Mouse (Mus musculus): Measurements from ENCODE around the gene Zmynd10. TPM values are rescaled to one million over a fixed set of nuclear protein-coding genes. Genes with fewer than 3 reads are reported as not detected.

Gene Zmynd10
- polyA plus RNA-seq (2021): 7.3 TPM

GRCm38 (mm10) chr9:107547026-107547425 lies at the start of gene Zmynd10:
Gene Zmynd10, plus strand, starts transcription at chr9:107547298.
- DNase-seq (ENCODE audit: low read depth, low spot score): no peak
- ChIA-PET POLR2A (interaction anchor here (0.8 to 0.9 kb wide), 2 partner anchors 9 to 10 kb away, joined by 4 read pairs; no protein-coding TSS in a partner anchor), CTCF (no interaction called here)
- in situ Hi-C loops (cut with MboI; ENCODE audit: low pct_unique_long_range_greater_than_20kb): loop anchor here (25.0 kb wide), 1 partner anchor 860 kb away; the partner anchor contains the start of gene Tex264
- no peaks in the 10 kb centered on the region for H3K27me3 ChIP-seq
- TF ChIP-seq CTCF (IDR thresholded peaks at IDR 0.05): no peak
- peak; percentile 47 for ATAC-seq

DNA sequence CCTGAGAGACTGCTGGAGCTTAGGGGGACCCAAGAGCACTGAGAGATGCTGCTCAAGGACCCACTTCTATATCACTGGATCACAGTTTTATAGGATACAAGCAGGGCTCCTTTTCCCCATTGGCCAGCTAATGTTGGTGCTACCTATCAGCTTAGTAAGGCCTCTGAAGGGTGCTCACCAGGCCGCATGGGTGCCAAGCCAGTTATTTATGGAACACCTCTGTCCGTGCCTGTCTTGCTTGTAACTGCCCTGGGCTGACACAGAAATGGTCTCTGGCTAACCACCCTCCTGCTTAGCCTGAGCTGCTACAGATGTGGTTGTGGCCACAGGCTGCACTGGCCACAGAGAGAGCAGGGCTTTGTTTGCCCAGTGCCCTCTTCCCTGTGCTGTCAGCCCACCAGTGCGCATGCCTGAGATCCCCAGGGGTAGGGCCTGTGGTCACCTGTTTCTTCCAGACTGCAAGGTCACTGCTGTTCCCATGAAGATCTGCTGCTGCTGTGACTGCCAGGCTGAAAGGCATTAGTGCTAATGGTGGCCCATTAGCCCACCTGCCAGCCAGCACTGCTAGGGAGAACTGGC lies 46.3 kb upstream of the Zmynd10 start:
- no peak for ATAC-seq
- ChIA-PET CTCF (no interaction called here), POLR2A (no interaction called here)
- in situ Hi-C loops (cut with MboI; ENCODE audit: low pct_unique_long_range_greater_than_20kb): no loop called here
- no peak for TF ChIP-seq CTCF (IDR thresholded peaks at IDR 0.05)
- no peak for DNase-seq (ENCODE audit: low read depth, low spot score)
- H3K27me3 ChIP-seq: peaks cover 44% of the 10 kb centered on the region

DNA sequence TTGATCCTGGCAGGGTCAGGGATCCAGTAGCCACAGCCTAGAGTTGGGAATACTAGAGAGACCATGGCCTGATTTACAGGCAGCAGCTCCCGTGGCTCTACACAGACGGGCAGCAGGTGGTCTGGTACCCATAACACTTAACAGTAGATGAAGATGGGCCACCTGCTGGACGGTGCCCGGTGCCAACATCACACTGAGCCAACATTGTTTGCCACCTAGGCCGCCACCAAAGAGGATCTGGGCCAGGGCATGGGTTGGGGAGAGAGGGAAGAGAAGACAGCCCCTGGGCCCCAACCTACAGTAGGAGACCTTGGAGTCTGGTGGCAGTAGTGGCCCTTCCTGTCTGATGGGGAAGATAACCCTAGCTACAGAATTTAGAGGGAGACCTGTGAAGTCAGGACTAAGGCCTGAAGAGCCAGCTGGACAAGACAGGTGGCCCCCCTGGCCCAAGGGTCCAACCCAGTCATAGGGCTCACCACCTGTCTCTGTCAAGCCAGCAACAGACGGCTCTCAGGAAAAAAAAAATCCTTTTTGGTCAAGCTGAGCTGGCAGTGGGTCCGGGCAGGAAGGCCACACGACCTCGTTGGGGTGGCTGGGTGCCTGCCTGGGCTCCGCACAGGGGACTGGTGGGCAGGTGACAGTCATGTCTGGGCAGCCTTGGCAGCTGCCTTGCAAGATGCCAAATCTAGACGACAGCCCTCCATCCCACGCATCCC lies 44.8 kb upstream of the Zmynd10 start:
- ATAC-seq (no peak), DNase-seq (ENCODE audit: low read depth, low spot score) (no peak)
- H3K27me3 ChIP-seq: peaks cover 44% of the 10 kb centered on the region
- ChIA-PET CTCF (no interaction called here), POLR2A (no interaction called here)
- no peak for TF ChIP-seq CTCF (IDR thresholded peaks at IDR 0.05)
- in situ Hi-C loops (cut with MboI; ENCODE audit: low pct_unique_long_range_greater_than_20kb): no loop called here

- no peak for TF ChIP-seq CTCF (IDR thresholded peaks at IDR 0.05)
- no peak for DNase-seq (ENCODE audit: low read depth, low spot score)
- ChIA-PET POLR2A (no interaction called here), CTCF (no interaction called here)
- peaks cover 38% of the 10 kb centered on the region for H3K27me3 ChIP-seq
- in situ Hi-C loops (cut with MboI; ENCODE audit: low pct_unique_long_range_greater_than_20kb): no loop called here
- no peak for ATAC-seq
Observed at GRCm38 (mm10) chr9:107504662-107505537, 42.2 kb upstream of the Zmynd10 start.

- DNase-seq (ENCODE audit: low read depth, low spot score): no peak
- ATAC-seq: no peak
- no peak for TF ChIP-seq CTCF (IDR thresholded peaks at IDR 0.05)
- in situ Hi-C loops (cut with MboI; ENCODE audit: low pct_unique_long_range_greater_than_20kb): no loop called here
- ChIA-PET CTCF (no interaction called here), POLR2A (no interaction called here)
- H3K27me3 ChIP-seq: peaks cover 34% of the 10 kb centered on the region
Observed at GRCm38 (mm10) chr9:107508266-107508665, 38.8 kb upstream of the Zmynd10 start.

DNA sequence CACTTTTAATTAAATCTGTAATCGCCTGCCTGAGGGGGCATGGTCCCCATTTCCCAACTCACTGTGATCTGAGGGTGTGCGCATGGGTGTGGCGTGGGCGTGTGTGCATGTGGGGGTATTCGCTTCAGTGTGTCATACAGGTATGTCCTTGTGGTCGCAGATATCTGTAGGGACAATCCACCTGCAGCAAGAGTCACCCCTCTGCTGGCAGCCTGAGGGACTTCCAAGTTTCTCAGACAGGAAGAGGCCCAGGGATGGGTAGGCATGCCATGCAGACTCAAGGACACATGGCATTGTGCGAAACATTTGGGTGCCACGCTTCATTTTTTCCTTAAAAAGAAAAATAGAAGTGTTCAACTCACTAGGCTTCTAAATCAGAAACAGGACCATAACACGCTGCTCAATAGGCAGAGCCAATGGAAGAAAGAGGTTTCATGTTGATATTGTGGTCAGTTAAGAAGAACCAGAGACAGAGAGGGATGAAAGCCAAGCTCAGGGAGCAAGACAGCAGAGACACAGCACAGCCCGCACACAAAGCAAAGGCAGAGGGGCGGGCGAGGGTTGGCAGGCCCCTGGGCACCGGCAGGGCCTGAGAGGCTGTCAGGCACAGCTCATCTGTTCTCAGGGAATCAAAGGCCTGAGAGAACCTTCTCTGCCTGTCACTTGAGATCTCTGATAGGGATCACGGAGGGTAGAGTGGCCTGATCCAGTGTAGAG lies 36.6 kb upstream of the Zmynd10 start:
- DNase-seq (ENCODE audit: low read depth, low spot score) (no peak), ATAC-seq (no peak)
- POLR2A ChIA-PET: interaction anchor here (0.6 kb wide), 1 partner anchor 189 kb away, joined by 3 read pairs; no protein-coding TSS in a partner anchor
- in situ Hi-C loops (cut with MboI; ENCODE audit: low pct_unique_long_range_greater_than_20kb): loop anchor here (5.0 kb wide), 2 partner anchors 143 to 218 kb away; no protein-coding TSS in a partner anchor
- H3K27me3 ChIP-seq: peaks cover 35% of the 10 kb centered on the region
- TF ChIP-seq CTCF (IDR thresholded peaks at IDR 0.05): no peak
- CTCF ChIA-PET: interaction anchor here (0.9 kb wide), 1 partner anchor 153 kb away, joined by 3 read pairs; no protein-coding TSS in a partner anchor

GRCm38 (mm10) chr9:107511436-107511835 lies 35.7 kb upstream of the Zmynd10 start:
- ATAC-seq: no peak
- peak; percentile 30 for DNase-seq (ENCODE audit: low read depth, low spot score)
- in situ Hi-C loops (cut with MboI; ENCODE audit: low pct_unique_long_range_greater_than_20kb): loop anchor here (5.0 kb wide), 2 partner anchors 144 to 219 kb away; no protein-coding TSS in a partner anchor
- H3K27me3 ChIP-seq: peaks cover 35% of the 10 kb centered on the region
- no peak for TF ChIP-seq CTCF (IDR thresholded peaks at IDR 0.05)
- POLR2A ChIA-PET: no interaction called here
- CTCF ChIA-PET: interaction anchor here (0.9 kb wide), 1 partner anchor 153 kb away, joined by 3 read pairs; no protein-coding TSS in a partner anchor

DNA sequence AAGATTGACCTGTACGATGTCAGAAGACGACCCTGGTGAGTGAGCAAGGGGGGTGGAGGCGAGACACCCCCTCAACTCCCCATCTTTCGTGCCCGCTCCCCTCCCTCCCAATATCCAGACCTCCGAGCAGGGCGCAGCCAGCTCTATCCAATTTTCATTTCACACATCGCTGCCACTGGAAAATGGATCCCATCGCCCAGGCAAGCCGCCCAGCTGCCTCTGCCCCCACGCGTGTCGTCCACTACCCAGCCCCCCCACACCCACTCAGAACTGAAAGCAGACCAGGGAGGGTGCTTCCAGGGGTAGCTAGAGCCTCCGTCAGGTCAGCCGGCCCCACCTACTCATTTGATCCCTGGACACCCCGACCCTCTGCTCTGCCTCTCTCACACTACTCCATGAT lies 34.8 kb upstream of the Zmynd10 start:
- no peak for TF ChIP-seq CTCF (IDR thresholded peaks at IDR 0.05)
- POLR2A ChIA-PET: no interaction called here
- DNase-seq (ENCODE audit: low read depth, low spot score) (no peak), ATAC-seq (no peak)
- in situ Hi-C loops (cut with MboI; ENCODE audit: low pct_unique_long_range_greater_than_20kb): loop anchor here (5.0 kb wide), 2 partner anchors 145 to 220 kb away; no protein-coding TSS in a partner anchor
- H3K27me3 ChIP-seq: peaks cover 35% of the 10 kb centered on the region
- CTCF ChIA-PET: no interaction called here

GRCm38 (mm10) chr9:107514303-107514955 lies 32.7 kb upstream of the Zmynd10 start:
- TF ChIP-seq CTCF (IDR thresholded peaks at IDR 0.05): no peak
- peaks cover 28% of the 10 kb centered on the region for H3K27me3 ChIP-seq
- ChIA-PET CTCF (no interaction called here), POLR2A (no interaction called here)
- DNase-seq (ENCODE audit: low read depth, low spot score) (no peak), ATAC-seq (no peak)
- in situ Hi-C loops (cut with MboI; ENCODE audit: low pct_unique_long_range_greater_than_20kb): loop anchor here (5.0 kb wide), 2 partner anchors 147 to 222 kb away; no protein-coding TSS in a partner anchor
